Mouse (Mus musculus): ENCODE data around the gene Vmn2r46.
"Not testable (repeated sequence)": the region's sequence is repeated elsewhere in the genome, so short reads cannot be mapped to it uniquely, and the experiment has no call there.

The Vmn2r46 gene

GRCm38 (mm10) chr7:9770471-9770870 lies at the start of gene Vmn2r46:
Vmn2r46 (minus strand) TSS chr7:9770571.
- DNase-seq (ENCODE audit: low spot score in 2 of 2) = not testable (repeated sequence)
